Mouse (Mus musculus): ENCODE results near the gene 4930402H24Rik.
A peak's percentile ranks its signal among the peaks of the same experiment; 100 is the strongest.
"Not testable (repeated sequence)": the region's sequence is repeated elsewhere in the genome, so short reads cannot be mapped to it uniquely, and the experiment has no call there.

4930402H24Rik gene

GRCm38 (mm10) chr2:130852964-130853363, 53.2 kb downstream of the 4930402H24Rik start:
- DNase-seq (ENCODE audit: inconsistent ontology term) = no peak

GRCm38 (mm10) chr2:130851363-130852246, 54.6 kb downstream of the 4930402H24Rik start:
- no peak for DNase-seq (ENCODE audit: inconsistent ontology term)

GRCm38 (mm10) chr2:130849688-130850087, 56.5 kb downstream of the 4930402H24Rik start:
- no peak for DNase-seq (ENCODE audit: inconsistent ontology term)

- DNase-seq (ENCODE audit: inconsistent ontology term) = no peak
Measured at GRCm38 (mm10) chr2:130848313-130848712, 57.9 kb downstream of the 4930402H24Rik start.

GRCm38 (mm10) chr2:130843623-130844022, 62.6 kb downstream of the 4930402H24Rik start:
- DNase-seq (ENCODE audit: inconsistent ontology term) = no peak

GRCm38 (mm10) chr2:130840846-130841245, 65.4 kb downstream of the 4930402H24Rik start:
- peak; percentile 69 for DNase-seq (ENCODE audit: inconsistent ontology term)

GRCm38 (mm10) chr2:130839874-130840661, 66.1 kb downstream of the 4930402H24Rik start:
- peak; percentile 91 for DNase-seq (ENCODE audit: inconsistent ontology term)

GRCm38 (mm10) chr2:130839528-130839873, 66.7 kb downstream of the 4930402H24Rik start:
- DNase-seq (ENCODE audit: inconsistent ontology term) = no peak

GRCm38 (mm10) chr2:130839084-130839483, 67.1 kb downstream of the 4930402H24Rik start:
- peak; percentile 43 for DNase-seq (ENCODE audit: inconsistent ontology term)

- peak; percentile 49 for DNase-seq (ENCODE audit: inconsistent ontology term)
Measured at GRCm38 (mm10) chr2:130838131-130838530, 68.1 kb downstream of the 4930402H24Rik start.

GRCm38 (mm10) chr2:130833699-130834098, 72.5 kb downstream of the 4930402H24Rik start:
- DNase-seq (ENCODE audit: inconsistent ontology term) = no peak

- peak; percentile 61 for DNase-seq (ENCODE audit: inconsistent ontology term)
Measured at GRCm38 (mm10) chr2:130832582-130832981, 73.6 kb downstream of the 4930402H24Rik start.

GRCm38 (mm10) chr2:130832012-130832411, 74.2 kb downstream of the 4930402H24Rik start:
- no peak for DNase-seq (ENCODE audit: inconsistent ontology term)

- no peak for DNase-seq (ENCODE audit: inconsistent ontology term)
Measured at GRCm38 (mm10) chr2:130830236-130830635, 76.0 kb downstream of the 4930402H24Rik start.

- DNase-seq (ENCODE audit: inconsistent ontology term) = no peak
Measured at GRCm38 (mm10) chr2:130829496-130829895, 76.7 kb downstream of the 4930402H24Rik start.

GRCm38 (mm10) chr2:130828668-130829067, 77.5 kb downstream of the 4930402H24Rik start:
- DNase-seq (ENCODE audit: inconsistent ontology term) = no peak

GRCm38 (mm10) chr2:130828066-130828465, 78.1 kb downstream of the 4930402H24Rik start:
- not testable (repeated sequence) for DNase-seq (ENCODE audit: inconsistent ontology term)

- DNase-seq (ENCODE audit: inconsistent ontology term) = peak; percentile 79
Measured at GRCm38 (mm10) chr2:130827410-130827809, 78.8 kb downstream of the 4930402H24Rik start.

GRCm38 (mm10) chr2:130818838-130819647, 87.2 kb downstream of the 4930402H24Rik start:
- DNase-seq (ENCODE audit: inconsistent ontology term) = peak; percentile 81

GRCm38 (mm10) chr2:130817865-130818264, 88.3 kb downstream of the 4930402H24Rik start:
- peak; percentile 2 for DNase-seq (ENCODE audit: inconsistent ontology term)

GRCm38 (mm10) chr2:130816205-130816604, 90.0 kb downstream of the 4930402H24Rik start:
- no peak for DNase-seq (ENCODE audit: inconsistent ontology term)

GRCm38 (mm10) chr2:130814492-130814891, 91.7 kb downstream of the 4930402H24Rik start:
- DNase-seq (ENCODE audit: inconsistent ontology term) = no peak

Data from Muller cell, postnatal 12 days (primary cell).